Mouse (Mus musculus): Measurements from ENCODE around the gene Mcf2l. TPM values are rescaled to one million over a fixed set of nuclear protein-coding genes. Genes with fewer than 3 reads are reported as not detected.
A peak's percentile ranks its signal among the peaks of the same experiment; 100 is the strongest.

Gene Mcf2l
- total RNA-seq, 4 experiments from 2014 or later: 21.8 to 48.2 (median 31.7) TPM

- DNase-seq: no peak
Measured at GRCm38 (mm10) chr8:12912011-12912410, 38.4 kb downstream of the Mcf2l start.

GRCm38 (mm10) chr8:12915187-12916006 lies 41.8 kb downstream of the Mcf2l start:
- no peak for DNase-seq

GRCm38 (mm10) chr8:12916156-12916900 lies 42.7 kb downstream of the Mcf2l start:
- no peak for DNase-seq

- no peak for DNase-seq
Measured at GRCm38 (mm10) chr8:12917029-12917428, 43.4 kb downstream of the Mcf2l start.

DNA sequence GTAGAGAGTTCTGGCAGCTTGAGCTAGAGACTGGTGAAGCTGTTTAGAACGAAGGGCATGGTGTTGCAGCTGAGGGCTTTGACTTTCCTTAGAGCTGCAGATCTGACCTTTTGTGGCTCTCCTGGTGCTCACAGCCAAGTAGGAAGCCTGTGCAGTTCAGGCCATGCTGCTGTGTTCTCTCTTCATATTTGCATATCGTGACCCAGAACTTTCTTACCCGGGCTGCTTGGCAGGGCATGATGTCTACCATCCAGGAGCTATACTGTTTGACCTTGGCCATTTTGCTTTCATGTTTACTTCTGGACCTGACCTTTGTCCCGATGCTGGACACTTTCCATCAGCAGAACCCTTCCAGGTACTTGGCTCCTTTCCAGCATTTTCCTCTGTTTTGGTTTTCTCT lies 44.2 kb downstream of the Mcf2l start:
- DNase-seq: no peak

DNA sequence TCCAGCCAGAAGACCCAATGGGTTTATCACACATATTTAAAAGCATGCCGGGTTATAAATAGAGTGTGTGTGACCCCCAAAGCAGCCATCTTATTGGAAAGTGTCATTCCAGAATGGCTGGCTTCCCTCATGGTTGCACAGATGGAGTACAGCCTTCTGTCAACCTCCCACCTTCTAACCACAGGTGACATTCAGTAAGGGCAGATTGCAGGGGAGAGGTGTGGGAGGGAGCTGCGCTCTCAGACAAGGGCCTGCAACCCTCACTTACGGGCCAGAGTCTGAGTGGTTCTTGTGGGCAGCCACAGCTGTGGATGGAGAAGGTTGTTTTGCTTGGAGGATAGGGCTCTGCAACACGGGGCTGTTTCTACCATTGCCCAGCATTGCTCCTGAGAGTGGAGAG lies 47.0 kb downstream of the Mcf2l start:
- DNase-seq: no peak

GRCm38 (mm10) chr8:12925051-12925450 lies 51.4 kb downstream of the Mcf2l start:
- DNase-seq: no peak

DNA sequence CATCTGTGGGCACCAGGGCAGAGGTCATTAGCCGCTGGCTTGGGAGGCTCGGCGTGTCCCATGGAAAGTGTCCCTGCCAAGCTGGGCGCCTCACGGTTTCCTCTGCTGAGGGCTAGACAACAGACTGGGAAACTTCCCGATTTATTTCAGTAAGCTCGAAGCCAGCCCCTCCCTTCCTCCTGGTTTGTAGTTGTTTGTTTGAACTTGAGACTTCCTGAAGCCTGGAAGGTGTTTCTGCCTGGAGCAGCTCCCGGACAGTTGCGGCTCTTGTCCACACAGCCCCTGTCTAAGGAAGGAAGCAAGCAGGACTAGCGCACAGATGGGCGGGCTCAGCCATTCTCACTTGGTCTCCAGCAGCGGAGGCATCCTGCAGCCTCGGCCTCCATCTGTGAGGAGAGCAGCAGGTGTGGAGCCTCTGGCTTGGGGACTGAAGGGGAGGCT lies 52.4 kb downstream of the Mcf2l start:
- peak; percentile 54 for DNase-seq

- DNase-seq: peak; percentile 44
Measured at GRCm38 (mm10) chr8:12927204-12927983, 53.8 kb downstream of the Mcf2l start.

DNA sequence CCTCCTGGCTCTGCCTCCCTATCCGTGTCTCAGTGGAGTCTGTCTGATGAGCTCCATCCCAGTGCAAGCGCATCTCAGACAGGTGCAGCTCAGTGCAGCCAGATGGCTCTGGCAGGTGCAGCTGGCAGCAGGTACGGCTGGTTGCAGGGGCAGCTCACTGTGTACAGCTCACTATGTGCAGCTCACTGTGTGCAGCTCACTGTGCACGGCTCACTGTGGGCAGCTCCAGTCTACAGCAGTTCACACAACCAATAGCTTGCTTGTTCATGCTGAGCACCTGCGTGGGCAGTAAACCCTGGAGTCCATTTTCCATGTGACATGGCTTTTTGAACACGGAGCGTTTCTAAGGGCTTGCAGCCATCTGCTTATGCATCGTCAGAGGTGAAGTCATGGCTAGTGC lies 54.4 kb downstream of the Mcf2l start:
- DNase-seq: no peak

GRCm38 (mm10) chr8:12928931-12929330 lies 55.3 kb downstream of the Mcf2l start:
- no peak for DNase-seq

- DNase-seq: no peak
Measured at GRCm38 (mm10) chr8:12930290-12930689, 56.7 kb downstream of the Mcf2l start.

DNA sequence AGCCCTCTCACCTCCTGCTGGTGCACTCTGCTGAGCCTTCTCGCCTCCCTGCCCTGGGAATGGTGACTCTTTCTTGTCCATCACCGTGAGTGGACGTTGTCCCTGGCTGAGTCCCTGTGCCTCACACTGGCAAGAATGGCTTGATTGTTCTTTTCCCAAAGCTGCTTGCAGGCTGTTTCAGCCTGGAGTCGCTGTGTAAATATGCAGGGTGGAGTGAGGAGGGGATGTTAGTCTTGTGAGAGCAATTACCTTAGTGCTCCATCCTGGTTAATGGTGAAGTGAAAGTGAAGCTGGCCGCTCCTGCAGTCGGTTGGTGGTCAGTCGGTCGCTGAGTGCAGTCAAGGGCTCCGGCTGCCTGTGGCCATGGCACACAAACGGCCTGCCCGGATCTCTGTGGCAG lies 57.8 kb downstream of the Mcf2l start:
- no peak for DNase-seq

DNA sequence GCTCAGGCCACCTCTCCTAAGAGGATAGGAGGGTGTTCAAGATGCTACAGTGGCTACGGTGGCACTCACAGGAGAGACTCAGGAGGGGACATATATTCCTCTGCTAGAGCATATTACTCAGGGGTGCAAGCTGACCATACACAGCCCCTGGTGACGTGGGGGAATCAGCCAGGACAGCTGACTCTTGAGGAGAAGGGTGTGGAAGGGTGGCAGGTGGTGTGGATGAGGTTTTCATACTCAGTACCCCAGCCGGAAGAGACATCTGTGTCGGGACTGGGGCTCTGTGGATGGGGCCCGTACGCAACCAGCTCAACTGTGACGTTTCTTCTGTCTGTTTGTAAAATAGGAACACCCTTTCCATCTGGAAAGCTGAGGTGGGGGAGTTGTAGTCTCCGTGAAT lies 58.9 kb downstream of the Mcf2l start:
- DNase-seq: no peak

DNA sequence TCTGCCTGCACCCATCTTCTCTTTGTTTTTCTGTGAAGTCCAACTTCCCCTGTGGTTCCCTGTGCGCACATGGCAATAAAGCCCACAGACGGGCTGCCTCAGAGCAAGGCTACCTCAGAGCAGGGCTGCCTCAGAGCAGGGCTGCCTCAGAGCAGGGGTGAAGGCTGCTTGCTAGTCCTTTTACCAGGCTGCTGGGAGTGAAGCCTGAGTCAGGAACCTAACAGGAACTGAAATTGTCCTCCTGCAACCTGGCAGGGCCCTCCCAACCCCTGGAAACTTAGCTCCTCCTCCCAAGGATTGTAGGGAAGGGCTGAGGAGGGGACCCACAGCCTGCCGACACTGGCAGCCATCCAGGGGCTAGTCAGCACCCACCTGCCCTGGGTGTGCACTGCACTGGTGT lies 60.2 kb downstream of the Mcf2l start:
- no peak for DNase-seq

DNA sequence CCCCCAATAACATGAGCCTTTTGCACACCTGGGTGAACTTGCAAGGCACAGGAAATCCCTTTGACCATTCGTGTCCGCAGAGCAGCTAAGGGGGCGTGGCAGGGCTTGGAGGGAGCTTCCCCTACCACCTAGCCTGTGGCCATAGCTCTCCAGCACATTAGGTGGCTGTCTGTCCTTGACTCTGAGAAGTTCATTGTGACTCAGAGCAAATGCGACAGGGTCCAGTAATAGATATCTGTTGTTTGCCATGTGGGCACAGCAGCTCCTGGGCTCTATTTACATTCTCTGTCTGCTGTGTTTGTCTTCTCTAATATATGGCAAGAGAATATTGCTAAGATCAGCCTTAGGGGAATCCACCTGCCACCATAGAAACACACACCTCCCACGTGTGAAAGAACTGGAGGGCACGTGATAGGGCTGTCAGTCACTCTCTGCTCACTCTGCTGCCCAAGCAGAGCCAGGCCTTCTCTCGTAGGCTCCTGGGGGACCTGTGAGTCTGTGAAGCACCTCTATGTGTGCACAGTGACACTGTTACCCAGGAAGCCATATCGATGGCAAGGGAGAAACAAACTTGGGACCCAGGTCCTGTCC lies 60.9 kb downstream of the Mcf2l start:
- no peak for DNase-seq

GRCm38 (mm10) chr8:12940549-12940948 lies 66.9 kb downstream of the Mcf2l start:
- no peak for DNase-seq

GRCm38 (mm10) chr8:12941161-12941926 lies 67.7 kb downstream of the Mcf2l start:
- no peak for DNase-seq

GRCm38 (mm10) chr8:12947604-12948573 lies 74.3 kb downstream of the Mcf2l start:
- DNase-seq: no peak

DNA sequence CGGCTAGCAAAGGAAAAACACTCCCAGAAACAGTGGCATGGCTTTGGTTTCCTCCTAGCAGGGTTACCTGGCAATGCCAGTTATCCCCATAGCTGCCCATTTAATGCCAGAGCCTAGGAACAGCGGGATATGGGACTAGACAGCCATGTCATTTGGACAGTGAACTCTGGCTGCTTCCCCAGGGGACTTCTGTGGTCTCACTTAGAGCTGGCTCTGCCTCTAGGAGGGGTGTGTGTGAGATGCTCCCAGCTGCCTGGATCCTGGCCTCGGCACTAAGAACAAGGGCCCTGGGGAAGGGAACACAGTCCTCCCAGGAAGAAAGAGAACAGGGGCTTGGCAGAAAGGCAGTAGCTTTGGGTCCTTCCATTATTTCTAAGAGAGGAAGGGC lies 75.0 kb downstream of the Mcf2l start:
- no peak for DNase-seq
